ENCODE assay signal across 8 mouse cellular contexts in genomic region chr4:46304757-46305384, GRCm38 (mm10). TPM values are rescaled to one million over a fixed set of nuclear protein-coding genes. Genes with fewer than 3 reads are reported as not detected.
A peak's percentile ranks its signal among the peaks of the same experiment; 100 is the strongest.
DNase-seq lines count a peak whose midpoint lies in the region; ATAC-seq lines count a peak whose summit lies in the region.

No protein-coding gene starts in this region.

- peak overlapping the region; percentile 85 for H3K27ac ChIP-seq in hindbrain, embryonic 15.5 days (replicated peaks)

- peak; percentile 88 for ATAC-seq in hindbrain, embryonic 15.5 days (ENCODE audit: low FRiP score, low read depth)

- peak; percentile 60 for DNase-seq in R1 (ENCODE audit: low read depth, low spot score)
- peak; percentile 95 to 97 for DNase-seq in cerebellum, postnatal 25 days
- peak; percentile 63 to 66 for DNase-seq in frontal cortex, postnatal 25 days (ENCODE audit: low spot score in 2 of 2)
- DNase-seq in left cerebral cortex, adult 11 months (ENCODE audit: low spot score) = peak; percentile 66
- DNase-seq in lung, postnatal 36 days = peak; percentile 86
- peak; percentile 81 for DNase-seq in retina, embryonic 14.5 days (ENCODE audit: low spot score)
- peak; percentile 92 for DNase-seq in thymus, postnatal 4 days

- peak overlapping the region; percentile 80 for H3K9ac ChIP-seq in hindbrain, embryonic 15.5 days

- H3K36me3 ChIP-seq in hindbrain, embryonic 15.5 days = no peaks in the 10 kb centered on the region

- no peaks in the 10 kb centered on the region for H3K27me3 ChIP-seq in hindbrain, embryonic 15.5 days

- H3K9me3 ChIP-seq in hindbrain, embryonic 15.5 days = no peaks in the 10 kb centered on the region

- WGBS in hindbrain, embryonic 15.5 days = under 1% methylated on average over 78 of the region's 78 CpGs

- H3K4me2 ChIP-seq in hindbrain, embryonic 15.5 days = peak overlapping the region; percentile 81

- peak overlapping the region; percentile 68 for H3K4me3 ChIP-seq in hindbrain, embryonic 15.5 days

- peaks cover 11% of the 10 kb centered on the region for H3K4me1 ChIP-seq in hindbrain, embryonic 15.5 days (replicated peaks)

RNA-seq across cellular contexts. Expression of gene Foxe1, which starts 38.5 kb away (rescaled TPM):
- not detected in 2 replicates for polyA plus RNA-seq in hindbrain, embryonic 15.5 days (2015; fragmentation: Nextera tagmentation; extraction: Ambion mirVana)

Comparison
In these comparisons a context has a peak if more than half of its experiments do, and no peak if none do; other contexts are left out.
1. Peak in every context shown above with its lines: DNase-seq, ATAC-seq, H3K4me3 ChIP-seq and H3K27ac ChIP-seq.